Mouse (Mus musculus) liver, adult (tissue): ENCODE results near the gene Ddx18.

Experiments
- GATA4 ChIP-seq: IDR thresholded peaks from 2 replicates; pipeline ENCODE4 v1.6.1; 2014; ENCODE audit warnings: mild to moderate bottlenecking, low read length; ENCODE audit not compliant: insufficient replicate concordance

Ddx18 gene

DNA sequence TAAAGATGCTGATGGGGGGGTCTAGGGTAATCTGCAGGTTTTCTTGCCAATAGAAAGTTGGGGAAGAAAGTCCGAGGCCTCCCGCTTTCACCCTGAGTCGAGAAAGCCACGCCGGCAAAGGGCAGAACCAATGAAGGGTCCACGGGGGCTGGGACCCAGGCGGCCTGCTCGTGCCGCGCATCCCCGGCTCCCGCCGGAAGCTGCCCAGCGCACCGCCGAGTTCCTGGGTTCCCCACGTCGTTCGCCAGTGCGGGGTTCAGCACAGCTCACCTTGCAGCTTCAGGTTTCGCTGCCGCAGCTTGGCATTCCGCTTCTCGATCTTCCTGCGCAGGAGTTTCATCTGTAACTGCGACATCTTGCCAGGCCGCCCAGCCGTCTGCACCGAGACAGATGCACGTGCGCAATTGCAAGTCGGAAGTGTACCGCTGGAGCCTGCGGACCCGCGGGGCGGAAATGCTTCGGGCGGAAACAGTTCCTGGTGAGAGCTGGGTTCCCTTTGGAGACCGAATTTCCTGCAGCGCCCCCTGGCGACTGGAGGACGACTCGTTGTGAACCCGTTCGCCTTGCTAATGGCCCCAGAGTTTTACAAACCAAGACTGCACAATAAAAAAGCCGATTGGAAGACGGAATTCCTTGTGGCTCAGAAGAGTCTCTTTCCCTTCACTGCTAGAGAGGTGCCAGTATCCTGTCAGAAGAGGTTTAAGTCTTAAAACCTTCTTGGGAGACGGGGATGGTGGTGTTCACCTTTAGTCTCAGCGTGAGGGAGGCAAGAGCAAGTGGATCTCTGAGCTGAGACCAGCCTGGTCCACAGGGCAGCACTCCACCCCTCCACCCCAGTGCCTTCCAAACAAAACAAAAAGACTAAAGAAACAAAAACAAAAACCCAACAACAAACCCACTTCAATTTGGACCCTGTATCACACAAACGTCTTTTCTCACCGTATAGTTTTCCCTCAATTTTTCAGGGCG lies at the start of gene Ddx18:
TSS of gene Ddx18 (minus strand) at position 469 of the 969 bp plus-strand sequence.
- TF ChIP-seq GATA4 = peak; percentile 56; the same call in 1 of the 2 replicates

GRCm38 (mm10) chr1:121608000-121608399 lies 40.2 kb upstream of the Ddx18 start:
- no peak for TF ChIP-seq GATA4

DNA sequence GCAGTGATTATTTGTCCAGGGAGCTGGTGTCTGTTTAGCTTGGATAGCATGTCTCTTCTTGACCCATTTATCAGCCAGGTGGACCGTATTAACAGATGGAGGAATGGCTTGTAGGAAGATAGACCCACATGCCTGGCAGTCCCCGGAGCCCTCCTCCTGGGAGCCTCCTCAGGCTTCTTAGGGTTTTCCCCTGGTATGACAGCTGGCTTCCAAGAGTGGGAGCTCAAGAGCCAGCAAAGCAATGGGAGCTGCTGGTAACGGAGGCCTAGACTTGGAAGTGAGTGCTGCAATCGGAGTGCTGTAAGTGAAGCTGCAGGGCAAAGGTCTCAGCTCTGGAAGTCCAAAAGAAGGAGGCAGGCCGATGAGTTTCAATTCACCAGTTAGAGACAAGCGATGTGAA lies 37.3 kb upstream of the Ddx18 start:
- TF ChIP-seq GATA4 = no peak

DNA sequence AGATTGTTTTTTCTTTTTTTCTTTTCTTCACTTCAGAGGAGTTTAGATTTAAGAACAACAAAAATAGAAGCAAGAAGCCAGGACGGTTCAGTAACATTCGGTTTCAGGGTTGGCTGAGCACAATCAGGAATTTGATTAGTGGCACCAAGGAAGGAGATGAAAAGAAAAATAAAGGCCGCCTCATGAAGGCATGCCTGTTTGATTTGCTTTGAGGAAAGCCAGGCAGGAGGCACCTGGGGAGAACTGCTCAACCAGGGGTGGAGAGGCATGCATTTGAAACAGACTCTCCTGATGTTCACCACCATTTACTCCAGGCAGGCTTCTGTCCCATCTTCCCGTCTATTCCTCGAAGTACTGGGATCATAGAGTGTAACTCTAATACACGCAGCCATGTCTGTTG lies 34.1 kb upstream of the Ddx18 start:
- TF ChIP-seq GATA4 = no peak

- TF ChIP-seq GATA4 = no peak
Measured at GRCm38 (mm10) chr1:121601084-121601483, 33.3 kb upstream of the Ddx18 start.

- no peak for TF ChIP-seq GATA4
Measured at GRCm38 (mm10) chr1:121598421-121598820, 30.6 kb upstream of the Ddx18 start.

DNA sequence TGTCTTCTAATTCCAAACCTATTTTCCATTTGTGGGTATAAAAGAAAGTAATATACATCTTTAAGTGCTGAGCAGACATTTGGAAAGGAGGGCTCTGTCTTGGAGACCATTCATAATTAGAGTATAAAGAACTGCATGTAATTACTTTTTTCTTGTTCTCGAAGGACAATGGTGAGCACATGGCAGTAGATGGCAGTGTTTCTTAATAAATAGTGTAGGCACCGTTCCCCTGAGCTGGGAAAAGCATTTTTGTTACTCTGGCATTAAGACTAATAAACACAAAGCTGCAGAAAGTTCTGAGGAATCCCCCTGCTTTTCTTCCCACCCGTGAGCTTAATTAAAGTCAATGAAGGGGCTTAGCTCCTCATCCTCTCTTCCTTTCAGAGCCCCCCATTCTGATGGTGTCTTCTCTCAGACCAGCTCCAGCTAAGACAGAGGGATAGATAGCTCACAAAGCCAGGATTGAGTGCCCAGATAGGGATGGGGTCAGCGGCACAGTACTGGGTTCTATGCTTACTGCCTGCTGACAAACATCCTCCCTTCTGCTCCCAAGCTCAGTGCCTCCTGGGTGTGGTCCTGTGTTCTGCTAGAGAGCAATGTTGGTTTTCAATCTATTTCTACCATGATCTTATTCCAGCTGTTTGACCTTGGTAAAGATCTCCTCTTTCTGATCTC lies 29.3 kb upstream of the Ddx18 start:
- no peak for TF ChIP-seq GATA4

DNA sequence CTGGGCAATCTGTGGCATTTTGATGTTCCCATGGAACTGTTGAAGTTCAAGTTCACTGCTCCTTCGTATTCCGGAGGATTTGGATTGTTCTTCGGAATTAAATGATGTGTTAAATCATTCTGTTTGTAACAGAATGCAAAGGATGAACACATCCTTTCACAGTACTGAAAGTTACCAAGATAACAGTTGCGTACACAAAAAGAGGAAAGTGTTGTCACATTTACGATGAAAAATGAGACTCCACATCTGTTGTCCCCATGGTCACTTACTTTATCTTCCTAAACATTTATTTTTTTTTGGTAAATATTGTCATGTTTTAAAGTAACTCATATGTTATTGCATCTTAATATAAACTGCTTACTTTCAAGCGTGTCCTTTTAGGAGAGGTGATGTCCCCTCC lies 17.0 kb upstream of the Ddx18 start:
- no peak for TF ChIP-seq GATA4

- no peak for TF ChIP-seq GATA4
Measured at GRCm38 (mm10) chr1:121581133-121581855, 13.5 kb upstream of the Ddx18 start.

GRCm38 (mm10) chr1:121577491-121577890 lies 9.7 kb upstream of the Ddx18 start:
- TF ChIP-seq GATA4 = no peak

- TF ChIP-seq GATA4 = no peak
Measured at GRCm38 (mm10) chr1:121570522-121570921, 2.7 kb upstream of the Ddx18 start.

GRCm38 (mm10) chr1:121557861-121558260 lies 9.9 kb downstream of the Ddx18 start:
- no peak for TF ChIP-seq GATA4

DNA sequence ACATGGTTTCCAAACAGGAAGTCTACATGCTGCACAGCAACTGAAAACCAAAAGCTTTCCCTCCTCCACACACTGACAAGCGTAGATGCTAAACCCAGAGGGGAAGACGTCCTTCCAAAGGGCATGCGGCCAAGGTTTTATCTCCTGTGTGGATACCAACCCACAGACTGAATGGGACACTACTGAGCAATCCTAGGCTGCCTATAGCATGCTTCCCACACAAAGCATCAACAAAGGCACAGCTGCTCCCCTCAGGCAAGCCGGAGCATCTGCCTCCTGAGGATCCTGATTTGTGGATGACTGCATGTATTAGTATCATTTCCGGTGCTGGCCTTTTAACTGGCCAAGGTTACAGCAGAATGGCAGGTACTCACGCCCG lies 16.3 kb downstream of the Ddx18 start:
- TF ChIP-seq GATA4 = no peak

DNA sequence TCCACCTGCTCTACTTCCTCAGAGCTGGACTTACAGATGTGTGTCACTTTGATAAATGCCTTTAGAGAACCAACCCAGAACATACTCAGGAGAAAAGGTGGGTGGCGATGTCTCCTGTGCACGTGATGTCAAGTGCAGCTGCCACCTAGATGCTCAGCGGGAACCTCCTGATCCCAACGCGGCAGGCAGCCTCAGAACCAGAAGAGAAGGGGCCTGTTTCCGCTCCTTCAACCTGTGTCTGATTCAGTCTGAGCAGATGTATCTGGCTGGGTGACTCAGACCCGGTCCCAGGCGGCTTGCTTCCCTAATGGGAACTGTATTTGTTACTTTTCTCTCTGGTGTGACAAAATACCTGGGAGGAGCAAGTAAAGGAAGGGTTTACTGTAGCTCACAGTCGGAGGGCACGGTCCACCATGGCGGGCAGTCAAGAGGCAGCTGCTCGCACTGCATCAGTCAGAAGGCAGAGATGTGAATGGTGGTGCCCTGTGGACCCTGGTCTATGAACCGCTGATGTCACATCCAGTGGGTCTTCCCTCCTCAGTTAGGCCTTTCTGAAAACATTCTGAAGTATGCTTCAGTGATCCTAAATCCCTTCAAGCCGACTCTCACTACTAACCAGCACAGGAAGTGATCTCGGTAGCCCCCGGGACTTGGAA lies 16.9 kb downstream of the Ddx18 start:
- TF ChIP-seq GATA4 = no peak

DNA sequence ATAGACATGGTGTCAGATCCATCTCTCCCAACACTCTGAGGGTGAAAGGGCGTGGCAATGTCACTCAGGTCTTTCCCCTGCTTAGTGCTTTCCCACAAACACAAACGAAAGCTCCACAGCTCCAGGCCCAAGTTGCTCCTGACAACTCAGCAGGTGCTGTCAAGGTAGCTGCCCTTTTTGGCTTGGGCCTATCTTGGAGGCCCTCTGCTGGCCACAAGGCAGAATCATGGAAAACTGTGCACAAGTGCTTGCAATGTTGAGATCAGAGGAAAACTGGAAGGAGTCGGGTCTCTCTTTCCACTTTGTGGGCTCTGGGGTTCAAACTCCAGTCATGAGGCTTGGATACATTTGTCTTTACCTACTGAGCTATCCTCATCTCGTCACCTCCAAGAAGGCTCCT lies 18.3 kb downstream of the Ddx18 start:
- TF ChIP-seq GATA4 = no peak
